15 mouse cellular contexts compared by ENCODE assay signal in genomic region chr15:86234001-86234400, GRCm38 (mm10). TPM values are rescaled to one million over a fixed set of nuclear protein-coding genes. Genes with fewer than 3 reads are reported as not detected.
A peak's percentile ranks its signal among the peaks of the same experiment; 100 is the strongest.
DNase-seq lines count a peak whose midpoint lies in the region; ATAC-seq and TF ChIP-seq lines count a peak whose summit lies in the region.
"Had no signal": no experiment of that assay in that cellular context is flagged by ENCODE, and none has a peak within 500 bp of the region (broad histone marks: within the 10 kb centered on the region; RNA-seq: fewer than 3 reads in every experiment).

No protein-coding gene starts in this region.

- H3K27ac ChIP-seq in cerebellum, adult 2 months (ENCODE audit: insufficient read depth, low read length) = 0 out of 2 replicates have a peak overlapping the region, but pooled peaks have one; percentile 73
- no peak overlapping the region for H3K27ac ChIP-seq in midbrain, embryonic 11.5 days (ENCODE audit: low read depth, low read length)
- H3K27ac ChIP-seq in midbrain, embryonic 14.5 days (replicated peaks; ENCODE audit: low read depth, low read length) = no peak overlapping the region
- H3K27ac ChIP-seq: embryonic facial prominence, embryonic 12.5 days; forebrain, embryonic 15.5 days; hindbrain, embryonic 15.5 days had no signal

- WGBS in cerebellum, adult 2 months = 86% methylated on average over 5 of the region's 5 CpGs
- 88% methylated on average over 5 of the region's 5 CpGs for WGBS in midbrain, embryonic 11.5 days
- WGBS in midbrain, embryonic 14.5 days = 89% methylated on average over 5 of the region's 5 CpGs

- no peak overlapping the region for H3K9ac ChIP-seq in midbrain, embryonic 11.5 days (ENCODE audit: low read length)
- H3K9ac ChIP-seq in midbrain, embryonic 14.5 days (replicated peaks; ENCODE audit: low read length) = no peak overlapping the region
- H3K9ac ChIP-seq: embryonic facial prominence, embryonic 12.5 days; forebrain, embryonic 15.5 days; heart, embryonic 12.5 days; hindbrain, embryonic 15.5 days had no signal

- ATAC-seq in midbrain, embryonic 11.5 days (ENCODE audit: low FRiP score) = no peak
- no peak for ATAC-seq in midbrain, embryonic 14.5 days (ENCODE audit: low FRiP score, low TSS enrichment)
- ATAC-seq: forebrain, embryonic 15.5 days; intestine, embryonic 16.5 days had no signal

- no peak for DNase-seq in cerebellum, adult 2 months
- no peak for DNase-seq in cerebellum, adult 8-10 months
- DNase-seq in midbrain, embryonic 11.5 days (ENCODE audit: low spot score, missing footprints) = peak; percentile 78
- DNase-seq in midbrain, embryonic 14.5 days = no peak
- DNase-seq in thymus, postnatal 14 days = peak; percentile 20
- DNase-seq in thymus, postnatal 10 days (ENCODE audit: low spot score in 2 of 2) = no peak
- DNase-seq: adrenal gland, postnatal 10 days; gastrocnemius, postnatal 10 days; heart, adult 2 months; heart, postnatal 36 days had no signal

- TF ChIP-seq CTCF in cerebellum, adult 2 months (IDR thresholded peaks at IDR 0.05; ENCODE audit: borderline replicate concordance, insufficient read depth, low read depth, low read length) = no peak

- TF ChIP-seq POLR2A in cerebellum, adult 2 months (IDR thresholded peaks at IDR 0.05; ENCODE audit: borderline replicate concordance, insufficient read depth, low read length) = no peak

- no peaks in the 10 kb centered on the region for H3K36me3 ChIP-seq in midbrain, embryonic 11.5 days (ENCODE audit: control insufficient read depth, insufficient read depth, low read length)
- H3K36me3 ChIP-seq in midbrain, embryonic 14.5 days (ENCODE audit: control insufficient read depth, insufficient read depth, low read length) = peaks cover 4% of the 10 kb centered on the region
- H3K36me3 ChIP-seq: heart, embryonic 12.5 days; hindbrain, embryonic 15.5 days had no signal

- no peaks in the 10 kb centered on the region for H3K9me3 ChIP-seq in midbrain, embryonic 11.5 days (ENCODE audit: control insufficient read depth, low read length)
- H3K9me3 ChIP-seq in midbrain, embryonic 14.5 days (ENCODE audit: control insufficient read depth, low read length) = no peaks in the 10 kb centered on the region
- H3K9me3 ChIP-seq: embryonic facial prominence, embryonic 12.5 days; forebrain, embryonic 15.5 days; heart, embryonic 12.5 days; hindbrain, embryonic 15.5 days had no signal

- H3K4me3 ChIP-seq in cerebellum, adult 2 months (replicated peaks; ENCODE audit: insufficient read depth, low read depth, low read length) = no peak overlapping the region
- no peak overlapping the region for H3K4me3 ChIP-seq in midbrain, embryonic 11.5 days (ENCODE audit: low read depth, low read length)
- H3K4me3 ChIP-seq in midbrain, embryonic 14.5 days (replicated peaks; ENCODE audit: low read depth, low read length) = no peak overlapping the region
- H3K4me3 ChIP-seq: embryonic facial prominence, embryonic 12.5 days; forebrain, embryonic 15.5 days; heart, adult 2 months; heart, embryonic 12.5 days; hindbrain, embryonic 15.5 days had no signal

- H3K4me1 ChIP-seq in cerebellum, adult 2 months (ENCODE audit: control insufficient read depth, insufficient read depth, low read length) = peaks cover 51% of the 10 kb centered on the region
- H3K4me1 ChIP-seq in midbrain, embryonic 11.5 days (ENCODE audit: control insufficient read depth, insufficient read depth, low read length) = no peaks in the 10 kb centered on the region
- H3K4me1 ChIP-seq in midbrain, embryonic 14.5 days (ENCODE audit: control insufficient read depth, insufficient read depth, low read length) = no peaks in the 10 kb centered on the region; the same call in 1 of the 2 replicates
- H3K4me1 ChIP-seq: embryonic facial prominence, embryonic 12.5 days had no signal

- no peak overlapping the region for H3K4me2 ChIP-seq in midbrain, embryonic 11.5 days
- no peak overlapping the region for H3K4me2 ChIP-seq in midbrain, embryonic 14.5 days (ENCODE audit: low read length)
- H3K4me2 ChIP-seq: embryonic facial prominence, embryonic 12.5 days; forebrain, embryonic 15.5 days; heart, embryonic 12.5 days; hindbrain, embryonic 15.5 days had no signal

- no peaks in the 10 kb centered on the region for H3K27me3 ChIP-seq in cerebellum, adult 2 months (ENCODE audit: control insufficient read depth, insufficient read depth, low read length)
- no peaks in the 10 kb centered on the region for H3K27me3 ChIP-seq in midbrain, embryonic 11.5 days (ENCODE audit: control insufficient read depth, insufficient read depth, low read length)
- no peaks in the 10 kb centered on the region for H3K27me3 ChIP-seq in midbrain, embryonic 14.5 days (ENCODE audit: control insufficient read depth, insufficient read depth, low read length)
- H3K27me3 ChIP-seq: embryonic facial prominence, embryonic 12.5 days; forebrain, embryonic 15.5 days; hindbrain, embryonic 15.5 days had no signal

RNA-seq across cellular contexts. Expression of gene Tbc1d22a, which starts 19.7 kb away (rescaled TPM):
- polyA plus RNA-seq in cerebellum, adult 2 months (2012; rRNA removed) = 23.0 and 23.3 TPM in 2 replicates
- 6.7 and 8.1 TPM in 2 replicates for polyA plus RNA-seq in midbrain, embryonic 11.5 days (2014; fragmentation: Nextera tagmentation; extraction: Ambion mirVana)
- 9.3 and 11.9 TPM in 2 replicates for polyA plus RNA-seq in midbrain, embryonic 14.5 days (2014; fragmentation: Nextera tagmentation; extraction: Ambion mirVana)

RNA-seq across cellular contexts. Expression of gene Cerk, which starts 48.1 kb away (rescaled TPM):
- polyA plus RNA-seq in cerebellum, adult 2 months (2012; rRNA removed) = 152 and 159 TPM in 2 replicates
- 17.3 and 19.9 TPM in 2 replicates for polyA plus RNA-seq in midbrain, embryonic 11.5 days (2014; fragmentation: Nextera tagmentation; extraction: Ambion mirVana)
- polyA plus RNA-seq in midbrain, embryonic 14.5 days (2014; fragmentation: Nextera tagmentation; extraction: Ambion mirVana) = 20.3 and 23.5 TPM in 2 replicates

Comparison
In these comparisons a context has a peak if more than half of its experiments do, and no peak if none do; other contexts are left out.
1. DNase-seq: peak in midbrain, embryonic 11.5 days (single experiment) and thymus, postnatal 14 days (single experiment); none in cerebellum, adult 2 months (0 of 2), cerebellum, adult 8-10 months (single experiment), midbrain, embryonic 14.5 days (single experiment) and thymus, postnatal 10 days (0 of 2).